In the genomic region with DNA sequence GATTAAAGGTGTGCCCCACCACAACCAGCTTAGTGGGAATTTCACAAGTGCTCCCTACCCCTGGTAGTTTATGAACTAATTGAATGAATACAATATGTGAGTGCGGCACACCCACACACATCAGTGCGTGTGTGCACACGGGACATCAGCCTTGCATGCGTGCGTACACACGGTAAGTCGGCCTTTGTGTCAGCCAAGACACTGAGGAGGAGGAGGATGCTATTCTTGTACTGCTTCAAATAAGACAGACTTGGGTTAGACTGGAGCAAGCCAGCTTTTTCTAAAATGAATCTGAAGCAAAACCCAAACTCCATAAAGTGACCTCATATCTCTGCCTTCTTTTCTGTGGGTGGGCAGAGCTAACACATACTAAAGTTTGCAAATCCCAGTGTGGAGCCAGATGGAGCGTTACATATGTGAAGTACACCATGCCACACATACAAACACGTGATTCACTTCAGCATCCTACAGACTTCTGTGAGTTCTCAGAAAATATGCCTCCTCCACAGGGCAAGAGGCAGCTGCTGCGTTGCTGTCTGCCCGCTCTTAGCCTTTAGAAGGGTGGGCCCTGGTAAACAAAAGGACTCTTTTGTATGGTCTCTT, we compare ENCODE assay signal across 13 mouse cellular contexts. TPM values are rescaled to one million over a fixed set of nuclear protein-coding genes. Genes with fewer than 3 reads are reported as not detected.
DNase-seq lines count a peak whose midpoint lies in the region.
"Had no signal": no experiment of that assay in that cellular context is flagged by ENCODE, and none has a peak within 500 bp of the region (broad histone marks: within the 10 kb centered on the region; RNA-seq: fewer than 3 reads in every experiment).

No protein-coding gene starts in this region.

- intact Hi-C loops in left cerebral cortex, postnatal 10 days (cut with DNase I) = no loop called here

- peak; percentile 79 for DNase-seq in right cerebral cortex, adult 18-20 months
- no peak for DNase-seq in right cerebral cortex, postnatal 14 days
- peak; percentile 61 to 77 for DNase-seq in layer of hippocampus, adult 8-10 months (ENCODE audit: low spot score in 2 of 2)
- peak; percentile 30 to 74 for DNase-seq in left cerebral cortex, postnatal 10 days (ENCODE audit: extremely low spot score in 1 of 2, low spot score in 2 of 2)
- no peak for DNase-seq in B cell, adult 2 months
- DNase-seq in urinary bladder, postnatal 14 days (ENCODE audit: low spot score) = no peak
- DNase-seq in lung, postnatal 25 days (ENCODE audit: low spot score) = no peak
- DNase-seq: adrenal gland, postnatal 36 days; cerebellum, adult 9-10 months; gastrocnemius, postnatal 10 days; kidney, adult 8-10 months; lung, postnatal 10 days had no signal

RNA-seq across cellular contexts. Expression of a gene that starts 24.3 kb away (rescaled TPM):
- under 1 TPM in 3 of 4 experiments, not detected in 1; 0.11 to 0.45 (median 0.19) TPM for total RNA-seq in layer of hippocampus, adult 8-10 months (2022)
- total RNA-seq in left cerebral cortex, postnatal 10 days (2021) = under 1 TPM; 0.36 to 0.58 TPM
- total RNA-seq: G1E had no signal

RNA-seq across cellular contexts. Expression of a gene that starts 46.3 kb away (rescaled TPM):
- total RNA-seq in layer of hippocampus, adult 8-10 months (2022) = 10 to 100 TPM; 24.2 to 37.1 (median 30.2) TPM
- total RNA-seq in left cerebral cortex, postnatal 10 days (2021) = 10 to 100 TPM; 26.8 to 29.0 TPM

Comparison
In these comparisons a context has a peak if more than half of its experiments do, and no peak if none do; other contexts are left out.
1. DNase-seq: peak in right cerebral cortex, adult 18-20 months (single experiment), layer of hippocampus, adult 8-10 months (2 of 2) and left cerebral cortex, postnatal 10 days (2 of 2); none in right cerebral cortex, postnatal 14 days (single experiment), B cell, adult 2 months (0 of 2), urinary bladder, postnatal 14 days (single experiment) and lung, postnatal 25 days (single experiment).